Mouse (Mus musculus) urinary bladder, adult 2 months (tissue): ENCODE results near the gene Diras2. TPM values are rescaled to one million over a fixed set of nuclear protein-coding genes. Genes with fewer than 3 reads are reported as not detected.

ENCODE experiments used
- DNase-seq: peaks from one replicate; pipeline ENCODE4 v3.0.0; 2022; ENCODE audit warnings: low spot score
- polyA plus RNA-seq: library from polyadenylated mRNA; depleted of rRNA; stranded (reverse); fragments of >200 nt; gene quantifications from 2 replicates; pipeline ENCODE4 v1.2.3, GENCODE M21; 2012; rRNA removed

Gene Diras2
- polyA plus RNA-seq, 1 experiment = 6.0 TPM

DNA sequence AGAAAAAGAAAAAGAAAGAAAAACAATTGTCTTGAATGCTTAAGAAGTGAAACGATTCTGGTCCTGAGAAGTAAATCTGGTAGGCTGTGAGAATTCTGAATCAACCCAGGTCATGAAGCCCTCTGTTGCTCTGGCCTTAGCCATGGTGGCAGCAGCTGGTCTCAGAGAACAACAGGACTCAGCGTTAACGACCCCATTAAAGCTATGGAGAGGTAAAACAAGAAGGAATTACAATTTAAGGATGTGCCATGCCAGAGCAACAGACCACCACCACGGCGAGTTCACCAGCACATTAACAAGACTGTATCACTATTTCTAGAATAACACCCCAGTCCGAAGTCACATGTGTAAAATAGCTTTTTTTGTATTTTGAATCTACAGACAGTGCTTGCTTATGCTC, 65.9 kb downstream of the Diras2 start:
- DNase-seq = no peak

DNA sequence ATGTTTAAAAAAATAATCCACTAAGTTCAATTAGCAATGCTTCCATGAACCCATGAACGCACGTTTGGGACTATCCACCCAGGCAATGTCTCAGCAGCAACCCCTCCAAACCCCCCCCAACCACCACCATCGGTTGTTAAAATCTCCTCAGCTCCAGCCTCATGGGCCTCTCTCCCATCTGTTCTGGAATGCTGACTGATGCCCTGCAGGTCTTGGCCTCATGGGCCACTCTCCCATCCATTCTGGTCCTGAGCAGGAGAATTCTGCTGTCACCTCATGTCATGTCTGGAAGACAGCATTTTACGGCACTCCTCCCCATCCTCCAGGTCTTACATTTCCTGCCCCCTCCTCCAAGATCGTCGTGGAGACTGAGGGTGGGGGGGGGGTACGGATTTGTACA, 71.1 kb downstream of the Diras2 start:
- no peak for DNase-seq

DNA sequence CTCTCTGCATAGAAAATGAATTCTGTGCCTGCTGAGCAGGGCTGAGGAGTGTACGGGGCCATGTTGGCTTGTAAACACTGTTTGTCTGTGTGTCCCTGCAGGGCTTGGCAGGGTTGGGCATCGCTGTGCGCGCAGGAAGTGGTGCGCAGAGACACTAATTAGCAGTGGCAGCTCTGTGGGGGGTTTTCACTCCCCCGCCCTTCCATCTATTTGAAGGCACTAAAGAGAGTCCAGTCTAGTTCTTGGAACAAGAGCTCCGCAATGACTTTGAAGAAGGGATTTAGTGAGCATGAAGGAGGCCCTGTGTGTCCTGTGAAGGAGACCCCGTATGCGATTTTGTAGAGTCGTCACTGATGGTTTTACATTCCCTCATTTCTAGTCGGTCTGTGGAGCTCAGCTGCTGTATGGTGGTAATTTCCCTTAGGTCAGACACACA, 73.2 kb downstream of the Diras2 start:
- no peak for DNase-seq

DNA sequence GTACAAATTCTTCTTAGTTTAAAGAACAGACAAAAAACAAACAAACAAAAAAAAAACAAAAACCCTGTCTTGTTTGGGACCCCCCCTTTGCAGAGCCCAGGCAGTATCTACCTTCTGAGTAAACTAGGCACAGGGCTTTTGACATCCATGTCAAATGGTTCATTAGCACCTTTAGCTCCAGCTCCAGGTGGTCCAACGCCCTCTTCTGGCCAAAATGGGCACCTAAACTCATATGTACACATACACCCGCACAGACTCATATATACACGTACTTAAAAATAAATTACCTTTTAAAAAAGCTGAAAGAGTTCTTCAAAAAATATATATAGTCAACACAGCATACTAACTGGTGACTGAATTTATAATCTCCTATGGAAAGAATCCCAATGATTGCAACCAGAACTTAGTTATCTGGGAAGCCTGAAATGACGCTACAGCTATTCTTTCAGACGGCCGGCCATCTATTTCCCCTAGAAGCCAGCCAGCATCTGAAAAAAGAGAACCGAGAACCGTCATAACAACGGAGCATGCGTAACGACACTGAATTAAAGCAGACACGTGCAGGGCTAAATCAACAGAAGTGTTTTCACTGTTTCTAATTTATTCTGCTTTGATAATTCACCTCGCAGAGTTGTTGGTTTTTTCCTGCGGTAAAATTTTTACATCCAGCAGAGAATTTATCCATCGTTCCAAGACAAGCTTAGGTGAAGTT, 73.7 kb downstream of the Diras2 start:
- no peak for DNase-seq

DNA sequence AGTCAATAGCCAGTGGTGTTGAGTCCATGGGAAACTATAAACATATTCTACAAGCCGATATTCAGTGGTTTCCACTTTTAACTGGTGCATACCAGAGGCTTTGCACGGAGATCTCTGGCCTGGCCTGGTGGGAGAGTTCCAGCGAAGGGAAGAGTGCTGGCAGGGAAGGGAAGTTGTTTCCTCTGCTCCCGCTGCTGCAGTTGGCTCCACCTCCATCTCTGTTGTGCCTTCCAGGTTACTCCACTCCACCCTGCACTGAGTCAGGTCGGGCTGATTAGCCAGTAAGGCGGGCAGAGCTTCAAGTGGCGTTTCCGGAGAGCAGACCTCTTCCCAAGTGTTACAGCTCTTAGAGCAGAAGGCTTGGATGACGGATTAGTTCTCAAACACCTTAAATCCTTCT, 75.8 kb downstream of the Diras2 start:
- DNase-seq = no peak

DNA sequence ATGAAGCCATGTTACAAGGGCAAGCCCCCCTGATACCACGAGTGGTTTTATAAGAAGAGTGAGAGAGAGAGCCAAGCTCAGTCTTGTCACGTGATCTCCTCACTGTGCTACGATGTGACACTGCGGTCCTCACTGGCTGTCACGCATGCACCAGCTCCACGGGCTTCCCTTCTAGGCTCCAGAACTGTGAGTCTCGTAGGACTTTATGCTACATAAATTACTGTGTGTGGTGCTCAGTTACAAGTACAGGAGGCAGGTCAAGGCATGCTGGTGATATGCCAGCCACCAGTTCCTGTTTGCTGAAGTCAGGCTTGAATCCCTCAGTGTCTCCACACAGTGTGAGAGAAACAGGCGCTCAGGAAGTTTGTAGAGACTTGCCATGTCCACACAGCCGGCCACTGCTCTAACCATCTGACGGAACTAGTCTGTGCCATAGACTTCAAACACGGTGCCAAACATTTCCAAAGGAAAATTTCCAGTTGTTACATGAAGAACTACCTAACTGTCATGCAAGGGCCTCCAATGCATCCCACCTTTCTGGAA, 76.3 kb downstream of the Diras2 start:
- DNase-seq = no peak

Other genes starting within 250 kb of the Diras2 start
- 4.1 and 5.0 TPM in 2 replicates for gene Syk, start 51.9 kb upstream of the Diras2 start, polyA plus RNA-seq